Mouse (Mus musculus) thymus, postnatal 14 days (tissue): ENCODE results near the gene Aldh16a1.
"Not testable (repeated sequence)": the region's sequence is repeated elsewhere in the genome, so short reads cannot be mapped to it uniquely, and the experiment has no call there.

Source experiments
- DNase-seq: peaks from one replicate; pipeline ENCODE4 v3.0.0; 2021

The Aldh16a1 gene

GRCm38 (mm10) chr7:45131850-45132249 is 22.5 kb downstream of the Aldh16a1 start:
- no peak for DNase-seq

DNA sequence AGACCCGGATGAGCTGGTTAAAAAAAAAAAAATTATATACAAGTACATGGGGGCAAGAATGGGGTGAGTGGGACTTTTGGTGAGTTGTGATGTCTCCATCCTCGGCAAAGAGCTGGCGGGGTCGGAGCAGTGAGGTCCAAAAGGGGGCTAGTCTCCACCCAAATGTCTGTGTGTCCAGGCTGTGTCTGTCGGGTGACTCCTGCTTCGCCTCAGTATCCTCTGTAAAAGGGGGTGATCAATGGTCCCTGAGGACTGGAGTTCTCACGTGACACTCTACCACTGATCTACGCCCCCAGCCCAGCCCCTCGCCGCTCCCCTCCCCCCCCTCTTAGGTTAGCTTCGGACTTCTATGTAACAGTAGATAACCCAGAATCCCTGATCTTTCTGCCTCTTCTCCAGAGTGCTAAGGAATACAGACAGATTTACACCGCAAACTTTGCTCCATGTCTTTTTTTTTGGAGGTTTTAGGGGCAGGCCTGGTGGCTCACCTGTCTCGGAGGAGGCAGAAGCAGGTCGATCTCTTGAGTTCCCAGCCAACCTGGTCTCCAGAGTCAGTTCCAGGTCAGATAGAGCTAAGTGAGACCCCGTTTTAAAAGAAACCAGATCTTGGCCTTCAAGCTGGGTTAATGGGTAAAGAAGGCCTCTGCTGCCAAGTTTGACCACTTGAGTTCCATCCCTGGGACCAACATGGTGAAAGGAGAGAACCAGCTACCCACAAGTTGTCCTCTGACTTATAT is 24.4 kb downstream of the Aldh16a1 start:
- DNase-seq = no peak

GRCm38 (mm10) chr7:45129318-45129717 is 25.1 kb downstream of the Aldh16a1 start:
- no peak for DNase-seq

GRCm38 (mm10) chr7:45128624-45129246 is 25.6 kb downstream of the Aldh16a1 start, which contains the start of gene Rpl13a:
Gene Rpl13a (minus strand): TSS chr7:45128761.
- DNase-seq = peak; percentile 98

- DNase-seq = no peak
Measured at GRCm38 (mm10) chr7:45127700-45128224, 26.6 kb downstream of the Aldh16a1 start.

DNA sequence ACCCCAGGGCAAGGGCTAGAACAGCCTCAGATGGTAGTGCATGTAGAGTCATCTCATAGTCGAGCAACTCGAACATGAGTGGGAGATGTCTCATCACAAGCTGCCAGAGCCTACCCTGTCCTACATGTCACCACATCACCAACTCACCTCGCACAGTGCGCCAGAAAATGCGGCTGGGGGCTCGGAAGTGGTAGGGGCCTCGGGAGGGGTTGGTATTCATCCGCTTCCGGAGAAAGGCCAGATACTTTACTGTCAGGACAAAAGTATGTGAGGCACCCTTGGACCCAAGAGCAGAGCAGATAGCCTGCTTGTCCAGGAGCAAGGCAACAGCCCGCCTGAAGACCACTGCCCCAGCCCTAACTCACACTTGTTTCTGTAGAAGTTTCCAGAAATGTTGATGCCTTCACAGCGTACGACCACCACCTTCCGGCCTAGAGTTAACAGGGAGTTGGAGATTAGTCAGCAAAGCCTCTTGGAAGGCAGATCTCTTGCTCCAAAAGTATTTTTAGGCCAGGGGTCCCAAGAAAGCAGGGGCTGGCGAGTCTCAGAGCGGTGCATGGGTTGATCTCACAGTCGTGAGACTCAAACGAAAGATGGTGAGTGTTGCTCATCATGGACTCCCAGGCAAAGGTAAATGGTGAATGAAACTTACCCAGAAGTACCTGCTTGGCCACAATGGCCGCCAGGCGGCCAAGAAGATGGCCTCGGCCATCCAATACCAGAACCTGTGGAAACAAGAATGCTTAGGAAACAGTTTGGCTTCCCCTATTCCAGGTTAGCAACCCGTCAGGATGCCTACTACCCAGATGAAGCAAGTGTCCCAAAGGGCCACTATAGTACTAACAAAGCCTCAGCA is 27.3 kb downstream of the Aldh16a1 start:
- DNase-seq = peak; percentile 46

DNA sequence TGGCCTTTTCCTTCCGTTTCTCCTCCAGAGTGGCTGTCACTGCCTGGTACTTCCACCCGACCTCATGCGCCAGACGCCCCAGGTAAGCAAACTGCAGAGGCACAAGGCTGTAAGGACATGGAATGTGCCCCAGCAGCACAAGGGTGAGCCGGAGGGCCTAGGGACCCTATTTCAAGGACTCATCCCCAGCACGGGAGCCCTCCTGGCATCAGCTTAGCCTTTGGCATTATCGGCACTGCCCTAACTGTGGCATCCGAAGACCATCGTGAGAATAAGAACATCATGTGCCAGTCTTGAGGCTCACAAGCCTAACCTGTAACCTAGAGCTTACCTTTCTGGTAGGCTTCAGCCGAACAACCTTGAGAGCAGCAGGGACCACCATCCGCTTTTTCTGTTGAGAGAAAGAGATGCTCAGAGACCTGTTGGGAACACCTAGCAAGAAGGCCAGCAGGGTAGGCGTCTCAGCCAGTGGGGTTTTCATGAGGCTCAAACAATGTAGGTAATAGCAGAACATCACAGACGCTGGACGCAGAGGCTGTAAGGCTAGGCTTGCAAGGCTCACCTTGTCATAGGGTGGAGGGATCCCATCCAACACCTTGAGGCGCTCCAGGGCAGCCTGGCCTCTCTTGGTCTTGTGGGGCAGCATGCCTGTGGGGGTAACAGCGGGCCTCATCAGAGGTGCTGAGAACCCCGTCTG is 28.1 kb downstream of the Aldh16a1 start:
- no peak for DNase-seq

GRCm38 (mm10) chr7:45125649-45126048 is 28.7 kb downstream of the Aldh16a1 start:
- DNase-seq = not testable (repeated sequence)

- DNase-seq = no peak
Measured at GRCm38 (mm10) chr7:45125144-45125600, 29.2 kb downstream of the Aldh16a1 start.

- DNase-seq = peak; percentile 99
Measured at GRCm38 (mm10) chr7:45124224-45125143, 29.9 kb downstream of the Aldh16a1 start, which contains the start of gene Rps11. Gene Rps11 (minus strand): TSS chr7:45124439.

DNA sequence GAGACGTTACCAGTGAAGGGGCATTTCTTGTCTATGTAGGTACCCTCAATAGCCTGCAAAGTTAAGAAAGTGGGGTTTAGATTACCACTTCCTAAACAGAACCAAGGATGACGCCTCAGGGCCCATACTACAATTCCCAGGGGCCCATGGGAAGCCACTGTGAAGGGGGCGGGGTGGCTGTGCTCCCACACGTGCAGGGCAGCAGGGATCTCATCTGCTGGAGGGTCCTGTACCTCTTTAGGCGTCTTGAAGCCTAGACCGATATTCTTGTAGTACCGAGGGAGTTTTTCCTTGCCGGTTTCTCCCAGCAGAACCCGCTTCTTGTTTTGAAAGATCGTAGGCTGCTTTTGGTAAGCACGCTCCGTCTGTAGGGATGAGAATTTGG is 31.2 kb downstream of the Aldh16a1 start:
- peak; percentile 64 for DNase-seq

DNA sequence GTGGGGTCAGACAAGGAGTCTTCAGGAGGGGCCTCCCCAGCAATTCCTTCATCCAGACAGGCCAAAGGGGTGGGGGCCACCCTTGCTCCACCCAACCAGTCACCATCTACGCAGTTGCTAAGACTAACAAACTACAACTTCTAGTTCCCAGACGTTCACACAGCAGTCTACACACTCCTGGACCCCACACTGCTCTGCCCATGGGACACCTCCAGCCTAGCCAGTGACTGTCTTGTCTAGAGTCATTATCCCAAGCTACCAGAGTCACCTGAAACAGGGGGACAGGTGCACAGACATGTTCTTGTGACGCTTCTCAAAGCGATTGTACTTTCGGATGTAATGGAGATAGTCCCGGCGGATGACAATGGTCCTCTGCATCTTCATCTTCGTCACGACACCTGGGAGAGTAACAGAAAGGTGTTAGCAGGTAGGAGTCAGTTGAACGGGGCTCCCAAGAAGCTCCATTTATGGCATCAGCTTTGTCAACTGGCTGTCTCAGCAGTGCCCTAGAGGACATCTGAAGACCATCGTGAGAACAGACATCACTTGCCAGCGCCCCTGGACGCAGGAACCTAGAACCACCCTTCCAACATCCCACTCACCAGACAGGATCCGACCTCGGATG is 31.7 kb downstream of the Aldh16a1 start:
- no peak for DNase-seq

DNA sequence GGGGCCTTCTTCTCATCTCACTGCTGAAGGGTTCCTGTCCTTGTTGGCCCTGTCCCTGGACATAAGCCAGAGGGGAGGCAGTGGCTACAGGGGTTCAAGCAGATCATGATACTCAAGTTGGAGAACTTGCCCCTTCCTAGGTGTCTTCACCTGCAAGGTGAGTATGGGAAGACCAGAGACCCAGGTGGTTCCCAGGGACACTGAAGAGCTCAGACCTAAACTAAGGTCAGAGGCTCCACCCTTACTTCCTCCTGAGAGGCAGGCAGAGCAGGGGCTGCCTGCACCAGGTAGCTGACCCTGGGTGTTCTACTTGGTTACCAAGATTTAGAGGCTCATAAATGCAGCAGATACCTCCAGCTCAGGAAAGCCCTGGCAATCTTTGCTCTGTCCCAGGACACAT is 32.4 kb downstream of the Aldh16a1 start:
- no peak for DNase-seq

DNA sequence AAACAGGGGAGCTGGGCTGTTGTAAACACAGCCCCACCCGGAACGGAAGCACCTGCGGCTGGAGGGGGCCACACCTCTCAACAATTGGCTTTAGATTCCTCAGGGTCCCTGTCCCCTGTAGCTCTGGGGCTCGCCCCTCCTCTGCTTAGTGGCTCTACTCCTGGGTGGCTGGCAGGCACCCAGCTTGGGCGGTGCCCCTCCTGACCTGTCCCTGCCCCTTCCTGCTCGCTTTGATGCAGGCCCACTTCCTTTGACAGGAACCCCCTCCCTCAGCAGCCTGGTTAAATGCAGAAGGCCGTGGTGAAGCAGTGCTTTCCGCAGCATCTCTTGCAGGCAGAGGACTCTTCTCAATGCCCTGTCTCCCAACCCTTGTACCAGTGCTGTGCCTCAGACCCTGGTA is 33.0 kb downstream of the Aldh16a1 start:
- peak; percentile 87 for DNase-seq

GRCm38 (mm10) chr7:45119780-45120709 is 34.3 kb downstream of the Aldh16a1 start:
- peak; percentile 49 for DNase-seq

- no peak for DNase-seq
Measured at GRCm38 (mm10) chr7:45118336-45118735, 36.0 kb downstream of the Aldh16a1 start.

DNA sequence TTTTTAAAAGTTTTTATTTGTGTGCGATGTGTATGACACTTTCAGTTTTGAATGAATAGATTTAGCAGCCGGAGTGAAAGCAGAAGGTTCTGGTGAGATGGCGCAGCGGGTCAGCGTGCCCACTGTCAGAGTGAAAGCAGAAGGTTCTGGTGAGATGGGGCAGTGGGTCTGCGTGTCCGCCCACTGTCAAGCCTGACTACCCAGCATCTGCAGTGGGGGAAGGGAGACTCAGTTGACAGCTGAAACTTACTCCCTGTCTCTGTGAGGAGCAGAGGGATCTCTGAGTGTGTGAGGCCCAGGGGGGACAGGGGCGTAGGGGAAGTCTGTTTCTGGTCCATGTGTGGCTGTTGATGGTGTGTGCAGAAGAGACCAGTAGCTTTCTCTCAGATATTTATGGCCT is 36.8 kb downstream of the Aldh16a1 start:
- no peak for DNase-seq

DNA sequence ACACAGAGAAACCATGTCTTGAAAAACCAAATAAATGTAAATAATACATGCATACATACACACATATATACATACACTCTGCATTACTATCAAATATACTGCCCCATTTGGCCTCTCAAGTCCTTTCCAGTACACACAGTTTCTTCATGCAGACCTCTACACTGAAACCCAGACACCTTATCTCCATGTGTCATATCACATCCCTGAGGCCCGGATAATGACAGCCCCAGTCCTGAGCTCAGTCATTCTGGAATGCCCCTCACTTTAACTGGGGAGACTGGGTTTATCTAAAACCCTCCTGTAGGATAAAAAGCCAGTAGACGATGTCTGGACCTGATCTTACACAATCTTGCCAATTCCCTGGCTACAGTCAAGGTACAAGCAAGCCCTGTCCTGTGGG is 40.9 kb downstream of the Aldh16a1 start:
- no peak for DNase-seq

DNA sequence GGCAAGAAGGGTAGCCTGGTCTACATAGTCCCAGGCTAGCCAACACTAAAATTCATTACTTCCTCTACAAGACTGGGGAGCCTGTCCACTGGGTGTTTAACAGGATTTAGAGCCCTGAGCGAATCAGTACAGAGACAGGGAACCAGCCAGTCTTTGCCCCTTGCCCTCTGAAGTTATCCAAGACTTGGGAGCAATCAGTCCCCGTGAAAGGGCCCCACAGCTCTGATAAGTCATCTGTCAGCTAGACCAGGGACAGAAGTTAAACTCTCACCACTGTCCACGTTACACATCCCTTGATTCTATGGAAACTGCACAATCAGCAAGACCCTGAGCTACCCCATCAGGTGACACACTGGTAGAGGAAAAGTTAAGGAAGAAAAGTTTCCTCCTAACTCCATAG is 41.9 kb downstream of the Aldh16a1 start:
- DNase-seq = no peak

- DNase-seq = no peak
Measured at GRCm38 (mm10) chr7:45111940-45112339, 42.4 kb downstream of the Aldh16a1 start.
